Mouse (Mus musculus): ENCODE measurements at regions not wholly inside any gene's neighbourhood (a gene's known extent, or its start where the extent isn't known, plus 50 kb on each side); places are given as distances from the start of the nearest gene placed in this dataset.

DNA sequence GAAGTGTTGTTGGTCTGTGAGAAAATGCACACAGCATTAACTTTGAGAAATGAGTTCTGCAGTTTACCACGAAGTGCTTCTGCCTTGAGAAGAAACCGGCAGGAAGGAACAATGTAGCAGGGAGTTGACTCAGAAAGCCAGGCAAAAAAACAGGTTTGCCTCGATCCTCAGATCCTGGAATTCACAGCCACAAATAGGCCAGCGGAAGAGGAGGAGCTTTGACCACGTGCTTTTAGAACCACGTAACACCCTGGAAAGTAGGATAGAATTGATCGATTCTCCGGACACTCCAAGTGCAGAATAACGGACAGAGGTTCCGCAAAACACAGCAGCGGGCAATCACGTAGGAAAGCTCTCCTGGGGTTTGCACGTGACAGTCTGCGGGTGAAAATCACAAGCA is 106.0 kb upstream of the Rhobtb1 start:
- no peak for TF ChIP-seq POLR2A (IDR thresholded peaks at IDR 0.05; ENCODE audit: low read depth, low read length)
- TF ChIP-seq CTCF (IDR thresholded peaks at IDR 0.05; ENCODE audit: extremely low read depth, insufficient read length, insufficient replicate concordance, low read depth, low read length), result no peak
